Mouse (Mus musculus) neutrophil, adult 5-6 weeks (primary cell): ENCODE measurements around the gene Gm45140. TPM values are rescaled to one million over a fixed set of nuclear protein-coding genes. Genes with fewer than 3 reads are reported as not detected.

Experiments
- ATAC-seq: fragments of 151-379, 151-347 bp; 2 replicates; pipeline ENCODE4 v1.8.0; 2017; ENCODE audit warnings: mild to moderate bottlenecking, moderate TSS enrichment; ENCODE audit not compliant: insufficient number of reproducible peaks, poor library complexity, low FRiP score, severe bottlenecking; ENCODE audit errors: extremely low read depth
- total RNA-seq: library from RNA; stranded (forward); fragments of 200-1000 nt; gene quantifications from 2 replicates; pipeline ENCODE4 v1.2.3, GENCODE M21; 2017

The Gm45140 gene
- total RNA-seq: 17.8 and 23.3 TPM in 2 replicates

- no peak for ATAC-seq
Measured at GRCm38 (mm10) chr6:87835695-87836094, at the start of gene Gm45140. Gene Gm45140, minus strand, starts transcription at chr6:87835795.

- no peak for ATAC-seq
Measured at GRCm38 (mm10) chr6:87882816-87883215, 47.2 kb upstream of the Gm45140 start.

- no peak for ATAC-seq
Measured at GRCm38 (mm10) chr6:87882221-87882620, 46.6 kb upstream of the Gm45140 start.

GRCm38 (mm10) chr6:87879628-87880027 is 44.0 kb upstream of the Gm45140 start:
- ATAC-seq: no peak

- no peak for ATAC-seq
Measured at GRCm38 (mm10) chr6:87879010-87879409, 43.4 kb upstream of the Gm45140 start.

- 0 out of 2 replicates have a peak, but pooled peaks have one; percentile 23 for ATAC-seq
Measured at GRCm38 (mm10) chr6:87876068-87876643, 40.6 kb upstream of the Gm45140 start.

GRCm38 (mm10) chr6:87875562-87875961 is 40.0 kb upstream of the Gm45140 start:
- no peak for ATAC-seq

GRCm38 (mm10) chr6:87875083-87875482 is 39.5 kb upstream of the Gm45140 start:
- ATAC-seq: no peak

- ATAC-seq: no peak
Measured at GRCm38 (mm10) chr6:87873963-87874362, 38.4 kb upstream of the Gm45140 start.

- no peak for ATAC-seq
Measured at GRCm38 (mm10) chr6:87873104-87873503, 37.5 kb upstream of the Gm45140 start.

GRCm38 (mm10) chr6:87871240-87871639 is 35.6 kb upstream of the Gm45140 start:
- ATAC-seq: no peak

GRCm38 (mm10) chr6:87870440-87870839 is 34.8 kb upstream of the Gm45140 start:
- ATAC-seq: no peak

GRCm38 (mm10) chr6:87868871-87869506 is 33.4 kb upstream of the Gm45140 start:
- ATAC-seq: no peak

GRCm38 (mm10) chr6:87867256-87867655 is 31.7 kb upstream of the Gm45140 start:
- ATAC-seq: no peak

GRCm38 (mm10) chr6:87866211-87866610 is 30.6 kb upstream of the Gm45140 start:
- ATAC-seq: no peak

GRCm38 (mm10) chr6:87857071-87857470 is 21.5 kb upstream of the Gm45140 start:
- ATAC-seq: no peak

- ATAC-seq: no peak
Measured at GRCm38 (mm10) chr6:87853446-87853845, 17.9 kb upstream of the Gm45140 start.

- ATAC-seq: no peak
Measured at GRCm38 (mm10) chr6:87851871-87852270, 16.3 kb upstream of the Gm45140 start.

- ATAC-seq: peak; percentile 96
Measured at GRCm38 (mm10) chr6:87850900-87851614, 15.5 kb upstream of the Gm45140 start, which contains the start of gene Cnbp. Gene Cnbp, minus strand, starts transcription at chr6:87851106.
